Mouse (Mus musculus) erythroblast, embryonic 14.5 days (primary cell): ENCODE results near the gene Peli2. TPM values are rescaled to one million over a fixed set of nuclear protein-coding genes. Genes with fewer than 3 reads are reported as not detected.

ENCODE experiments used
- H3K27me3 ChIP-seq: 2 replicates; pipeline ENCODE4 v1.6.1; 2012; ENCODE audit warnings: inconsistent platforms; ENCODE audit not compliant: control insufficient read depth
- H3K36me3 ChIP-seq: 2 replicates; pipeline ENCODE4 v1.6.1; 2012; ENCODE audit warnings: mild to moderate bottlenecking, inconsistent platforms; ENCODE audit not compliant: control insufficient read depth
- H3K4me1 ChIP-seq: 2 replicates; pipeline ENCODE4 v1.6.1; 2012; ENCODE audit warnings: inconsistent platforms; ENCODE audit not compliant: control insufficient read depth
- H3K4me3 ChIP-seq: replicated peaks from 2 replicates; pipeline ENCODE3; 2012; ENCODE audit warnings: moderate library complexity, mild to moderate bottlenecking, inconsistent platforms
- H3K9me3 ChIP-seq: 2 replicates; pipeline ENCODE4 v1.6.1; 2012; ENCODE audit warnings: low read length, inconsistent platforms, mixed read lengths; ENCODE audit not compliant: control insufficient read depth
- GATA1 ChIP-seq: IDR thresholded peaks from 2 replicates; pipeline ENCODE4 v1.6.1; 2012; ENCODE audit warnings: low read length, inconsistent platforms, mixed read lengths
- TAL1 ChIP-seq: IDR thresholded peaks from 3 replicates; pipeline ENCODE4 v1.6.1; 2012; ENCODE audit warnings: low read length, inconsistent platforms, mixed read lengths
- polyA plus RNA-seq: library from polyadenylated mRNA; stranded (reverse); fragments of >175 nt; gene quantifications from 2 replicates; pipeline ENCODE4 v1.2.3, GENCODE M21; 2012

Gene Peli2
- polyA plus RNA-seq, 1 experiment: not detected

DNA sequence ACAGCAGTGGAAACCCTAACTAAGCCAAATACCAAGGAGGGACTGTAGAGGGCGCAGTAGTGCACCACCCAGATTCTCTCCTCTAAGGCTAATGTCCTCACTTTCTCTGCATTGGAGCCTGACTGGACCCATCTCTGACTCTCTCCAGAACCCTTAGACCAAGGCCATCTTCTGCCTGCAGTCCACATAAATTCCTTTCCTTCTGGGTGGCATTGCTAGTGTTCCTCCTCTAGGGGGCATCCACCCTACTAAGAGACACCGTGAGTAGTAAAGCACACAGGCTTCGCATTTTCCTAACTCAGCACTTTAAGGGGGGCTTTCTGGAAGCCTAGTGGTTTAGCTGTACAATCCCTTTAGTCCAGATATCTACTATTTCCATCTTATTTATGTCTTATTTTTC lies 207.1 kb downstream of the Peli2 start:
- no peaks in the 10 kb centered on the region for H3K9me3 ChIP-seq
- no peaks in the 10 kb centered on the region for H3K36me3 ChIP-seq
- TF ChIP-seq TAL1 (no peak), GATA1 (no peak)
- H3K4me1 ChIP-seq: no peaks in the 10 kb centered on the region
- no peaks in the 10 kb centered on the region for H3K27me3 ChIP-seq
- H3K4me3 ChIP-seq: no peak overlapping the region

DNA sequence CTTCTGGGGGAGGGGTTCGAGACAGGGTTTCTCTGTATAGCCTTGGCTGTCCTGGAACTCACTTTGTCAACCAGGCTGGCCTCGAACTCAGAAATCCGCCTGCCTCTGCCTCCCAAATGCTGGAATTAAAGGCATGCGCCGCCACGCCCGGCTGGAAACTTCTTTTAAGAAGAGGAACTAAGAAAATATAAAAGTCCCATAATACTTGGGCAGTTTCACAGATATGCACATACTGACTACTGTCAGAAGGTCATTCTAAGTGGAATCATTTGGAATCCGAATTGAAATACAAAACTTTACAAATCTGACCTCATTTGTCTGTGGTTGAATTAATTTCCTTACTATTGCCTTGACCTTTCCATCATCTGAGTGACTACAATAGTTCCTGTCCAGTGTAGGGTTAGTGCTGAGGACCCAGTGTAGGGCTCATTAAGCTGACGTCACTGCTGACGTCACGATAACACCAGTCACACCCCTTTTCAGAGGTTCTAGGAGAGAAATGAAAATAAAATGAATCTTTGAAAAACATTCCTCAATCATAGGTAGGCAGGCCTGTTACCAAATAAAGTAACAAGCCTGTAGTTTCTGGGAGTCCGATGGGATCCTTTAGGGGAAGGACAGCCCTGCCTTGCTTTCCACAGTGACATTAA lies 209.2 kb downstream of the Peli2 start:
- H3K27me3 ChIP-seq: no peaks in the 10 kb centered on the region
- H3K4me1 ChIP-seq: no peaks in the 10 kb centered on the region
- TF ChIP-seq GATA1 (no peak), TAL1 (no peak)
- H3K4me3 ChIP-seq: no peak overlapping the region
- H3K9me3 ChIP-seq: no peaks in the 10 kb centered on the region
- H3K36me3 ChIP-seq: no peaks in the 10 kb centered on the region
